ENCODE assay signal across 8 mouse cellular contexts in genomic region chr14:31435930-31436693, GRCm38 (mm10). TPM values are rescaled to one million over a fixed set of nuclear protein-coding genes. Genes with fewer than 3 reads are reported as not detected.
DNase-seq lines count a peak whose midpoint lies in the region; ATAC-seq and TF ChIP-seq lines count a peak whose summit lies in the region.

Gene Sh3bp5, minus strand, starts transcription at chr14:31436078.

- ATAC-seq in hindbrain, postnatal 0 days = peak; percentile 97

- H3K9me3 ChIP-seq in hindbrain, postnatal 0 days (ENCODE audit: low read length) = no peaks in the 10 kb centered on the region

- 8% methylated on average over 49 of the region's 49 CpGs for WGBS in hindbrain, postnatal 0 days

- H3K4me1 ChIP-seq in cortical plate, adult 2 months (ENCODE audit: control insufficient read depth, insufficient read depth, low read length) = 0 out of 2 replicates have a peak, but pooled peaks cover 3% of the 10 kb centered on the region
- H3K4me1 ChIP-seq in hindbrain, postnatal 0 days (ENCODE audit: insufficient read depth, low read length) = peaks cover 5% of the 10 kb centered on the region; the same call in 1 of the 2 replicates

- peak; percentile 34 for TF ChIP-seq CTCF in cortical plate, adult 2 months (IDR thresholded peaks at IDR 0.05; ENCODE audit: extremely low read depth, insufficient read depth, low read length)
- TF ChIP-seq CTCF in hindbrain, postnatal 0 days (IDR thresholded peaks at IDR 0.05; ENCODE audit: low read depth) = peak; percentile 89

- DNase-seq in adipocyte (ENCODE audit: low spot score) = peak; percentile 86
- DNase-seq in gastrocnemius, adult 8-10 months (ENCODE audit: low spot score in 2 of 2) = peak; percentile 94 to 95
- DNase-seq in hindbrain, postnatal 0 days (ENCODE audit: low spot score) = peak; percentile 93
- DNase-seq in left cerebral cortex, adult 18-20 months (ENCODE audit: low spot score in 2 of 2) = peak; percentile 94 to 95
- peak; percentile 95 to 97 for DNase-seq in lung, postnatal 4 days
- peak; percentile 93 for DNase-seq in retina, postnatal 1 day
- DNase-seq in urinary bladder, adult 18-20 months (ENCODE audit: low spot score in 2 of 2) = peak; percentile 86 to 91

- no peaks in the 10 kb centered on the region for H3K27me3 ChIP-seq in hindbrain, postnatal 0 days (ENCODE audit: insufficient read depth, low read length)

- H3K9ac ChIP-seq in hindbrain, postnatal 0 days (replicated peaks; ENCODE audit: low read length) = peak within 1 kb of the TSS; percentile 93

- H3K27ac ChIP-seq in cortical plate, adult 2 months (ENCODE audit: insufficient read depth, low read length) = peak within 1 kb of the TSS; percentile 91
- H3K27ac ChIP-seq in hindbrain, postnatal 0 days = peak within 1 kb of the TSS; percentile 95

- H3K36me3 ChIP-seq in hindbrain, postnatal 0 days (ENCODE audit: insufficient read depth, low read length) = no peaks in the 10 kb centered on the region

- TF ChIP-seq POLR2A in cortical plate, adult 2 months (IDR thresholded peaks at IDR 0.05; ENCODE audit: extremely low read depth, insufficient read depth, low read length) = peak; percentile 66

- peak within 1 kb of the TSS; percentile 90 for H3K4me2 ChIP-seq in hindbrain, postnatal 0 days (ENCODE audit: low read depth, low read length)

- H3K4me3 ChIP-seq in cortical plate, adult 2 months (ENCODE audit: insufficient read depth, low read length) = peak within 1 kb of the TSS; percentile 63
- H3K4me3 ChIP-seq in hindbrain, postnatal 0 days (ENCODE audit: low read length) = peak within 1 kb of the TSS; percentile 92

RNA-seq across cellular contexts. Expression of gene Sh3bp5, which starts in this region (rescaled TPM):
- polyA plus RNA-seq in cortical plate, adult 2 months (2012; rRNA removed) = 43.8 and 55.2 TPM in 2 replicates
- total RNA-seq in gastrocnemius, adult 8-10 months (2022) = 10 to 100 TPM; 38.1 to 56.9 (median 50.0) TPM
- total RNA-seq in hindbrain, postnatal 0 days (2014; rRNA removed) = 41.6 and 53.9 TPM in 2 replicates
- 127 and 149 TPM in 2 replicates for polyA plus RNA-seq in hindbrain, postnatal 0 days (2015; fragmentation: Nextera tagmentation; extraction: Ambion mirVana)
- 10 to 100 TPM; 61.4 to 68.3 TPM for total RNA-seq in left cerebral cortex, adult 18-20 months (2021)

Comparison
In these comparisons a context has a peak if more than half of its experiments do, and no peak if none do; other contexts are left out.
1. Peak in every context shown above with its lines: DNase-seq, ATAC-seq, H3K4me3 ChIP-seq and H3K27ac ChIP-seq.